Mouse (Mus musculus): Measurements from ENCODE around the gene Cacnb1.

- peak; percentile 85 for TF ChIP-seq CTCF (IDR thresholded peaks at IDR 0.05; ENCODE audit: low read depth, low read length)
- TF ChIP-seq EP300 (IDR thresholded peaks at IDR 0.05; ENCODE audit: insufficient read depth, low read depth, low read length), result 0 out of 2 replicates have a peak, but pooled peaks have one; percentile 54
- TF ChIP-seq POLR2A (IDR thresholded peaks at IDR 0.05; ENCODE audit: insufficient read depth, low read length), result no peak
Observed at GRCm38 (mm10) chr11:97987551-97988526, 35.0 kb downstream of the Cacnb1 start.

Measured in ES-Bruce4 (cell line).